Mouse (Mus musculus) ES-E14 (cell line): Measurements from ENCODE around the gene Cysrt1. TPM values are rescaled to one million over a fixed set of nuclear protein-coding genes. Genes with fewer than 3 reads are reported as not detected.
A peak's percentile ranks its signal among the peaks of the same experiment; 100 is the strongest.

ENCODE experiments used
- DNase-seq: peaks from one replicate; pipeline ENCODE4 v3.0.0-alpha.2; 2013; ENCODE audit warnings: low read depth, low spot score
- H3K27ac ChIP-seq: 2 replicates; pipeline ENCODE4 v1.5.1; 2012; ENCODE audit warnings: low read depth, mild to moderate bottlenecking, low read length, moderate library complexity, mixed read lengths; ENCODE audit not compliant: poor library complexity, insufficient read depth, severe bottlenecking
- H3K36me3 ChIP-seq: 2 replicates; pipeline ENCODE4 v1.6.1; 2012; ENCODE audit warnings: mild to moderate bottlenecking, low read length, moderate library complexity, mixed read lengths; ENCODE audit not compliant: control insufficient read depth, poor library complexity, insufficient read depth, severe bottlenecking
- H3K4me1 ChIP-seq, 2 experiments: fragments of 150-350 bp in 1 of 2; sonication (generic) in 1 of 2; 2 replicates each; pipeline ENCODE4 v1.6.1; 2012; ENCODE audit warnings: low read length in 2 of 2, mild to moderate bottlenecking in 1 of 2, mixed read lengths in 1 of 2; ENCODE audit not compliant: control insufficient read depth in 2 of 2, insufficient read depth in 2 of 2, poor library complexity in 1 of 2
- H3K4me3 ChIP-seq, 2 experiments: fragments of 150-350 bp in 1 of 2; sonication (generic) in 1 of 2; 2 replicates each; pipeline ENCODE4 v1.5.1; 2012; ENCODE audit warnings: low read length in 2 of 2, low read depth in 1 of 2, mild to moderate bottlenecking in 1 of 2, mixed read lengths in 1 of 2; ENCODE audit not compliant: insufficient read depth in 1 of 2, poor library complexity in 1 of 2, severe bottlenecking in 1 of 2
- H3K9ac ChIP-seq: 2 replicates; pipeline ENCODE4 v1.6.1; 2012; ENCODE audit warnings: low read depth, mild to moderate bottlenecking, low read length, mixed read lengths; ENCODE audit not compliant: poor library complexity, insufficient read depth, severe bottlenecking
- H3K9me3 ChIP-seq: fragments of 150-350 bp; sonication (generic); 2 replicates; pipeline ENCODE4 v1.6.1; 2012; ENCODE audit warnings: low read depth, mild to moderate bottlenecking, low read length; ENCODE audit not compliant: control insufficient read depth, insufficient read depth
- CHD2 ChIP-seq: IDR thresholded peaks from 2 replicates; pipeline ENCODE4 v1.6.1; 2014; ENCODE audit warnings: mild to moderate bottlenecking, low read depth, low read length, inconsistent platforms
- HCFC1 ChIP-seq: IDR thresholded peaks from 2 replicates; pipeline ENCODE4 v1.6.1; 2012; ENCODE audit warnings: low read length, inconsistent platforms, borderline replicate concordance; ENCODE audit not compliant: insufficient read depth
- MAFK ChIP-seq: IDR thresholded peaks from 2 replicates; pipeline ENCODE4 v1.6.1; 2014; ENCODE audit warnings: mild to moderate bottlenecking, low read depth, low read length, inconsistent platforms; ENCODE audit not compliant: insufficient read depth
- ZC3H11A ChIP-seq: IDR thresholded peaks from 2 replicates; pipeline ENCODE4 v1.6.1; 2012; ENCODE audit warnings: low read depth, mild to moderate bottlenecking, inconsistent platforms, low read length, borderline replicate concordance
- ZNF384 ChIP-seq: IDR thresholded peaks from 2 replicates; pipeline ENCODE4 v1.6.1; 2012; ENCODE audit warnings: low read depth, low read length, inconsistent platforms
- in situ Hi-C, 2 experiments: fragments of 600-800 bp; cut with MboI; formaldehyde crosslinking; loops; one replicate each; pipeline ENCODE4 v1.15.1; 2025; ENCODE audit warnings: low sequenced_read_pairs in 2 of 2, inconsistent platforms in 1 of 2; ENCODE audit not compliant: unreplicated experiment in 2 of 2
- total RNA-seq: library from RNA; depleted of rRNA; stranded (reverse); fragments of 300-350 nt; gene quantifications from 2 replicates; pipeline ENCODE4 v1.2.3, GENCODE M21; 2012

Gene Cysrt1
- total RNA-seq, 1 experiment: 0.58 TPM

- H3K36me3 ChIP-seq: peaks cover 8% of the 10 kb centered on the region; the same call in 1 of the 2 replicates
- no peaks in the 10 kb centered on the region for H3K9me3 ChIP-seq
- DNase-seq: no peak
- peak within 1 kb of the TSS; percentile 18; the same call in 1 of the 2 replicates for H3K9ac ChIP-seq
- TF ChIP-seq MAFK (no peak), ZC3H11A (no peak), CHD2 (no peak), HCFC1 (no peak), ZNF384 (no peak)
- H3K4me3 ChIP-seq: peak within 1 kb of the TSS; percentile 54 to 66
- H3K4me1 ChIP-seq: peaks cover 0 to 13% of the 10 kb centered on the region in 2 experiments; a peak in 1 of 4 replicates
- in situ Hi-C loops: no loop called here
- H3K27ac ChIP-seq: no peak within 1 kb of the TSS
Observed at GRCm38 (mm10) chr2:25289651-25290050, 47.4 kb upstream of the Cysrt1 start, which contains the start of gene Lrrc26. Gene Lrrc26, plus strand, starts transcription at chr2:25289915.

- no peak overlapping the region for H3K9ac ChIP-seq
- no peak overlapping the region for H3K4me3 ChIP-seq
- TF ChIP-seq CHD2 (no peak), HCFC1 (no peak), ZNF384 (no peak), MAFK (no peak), ZC3H11A (no peak)
- in situ Hi-C loops: no loop called here
- no peaks in the 10 kb centered on the region for H3K9me3 ChIP-seq
- DNase-seq: no peak
- H3K36me3 ChIP-seq: peaks cover 13% of the 10 kb centered on the region; the same call in 1 of the 2 replicates
- peaks cover 0 to 13% of the 10 kb centered on the region in 2 experiments; a peak in 1 of 4 replicates for H3K4me1 ChIP-seq
- no peak overlapping the region for H3K27ac ChIP-seq
Observed at GRCm38 (mm10) chr2:25288734-25289345, 46.6 kb upstream of the Cysrt1 start.

- Histone ChIP-seq H3K36me3 (peaks cover 14% of the 10 kb centered on the region; the same call in 1 of the 2 replicates), H3K4me1 (peaks cover 0 to 13% of the 10 kb centered on the region in 2 experiments; a peak in 1 of 4 replicates), H3K9me3 (no peaks in the 10 kb centered on the region), H3K27ac (no peak within 1 kb of the TSS), H3K9ac (no peak within 1 kb of the TSS), H3K4me3 (no peak within 1 kb of the TSS)
- no peak for DNase-seq
- no peak for TF ChIP-seq ZC3H11A
- in situ Hi-C loops: no loop called here
Observed at GRCm38 (mm10) chr2:25287927-25288649, 45.8 kb upstream of the Cysrt1 start, which contains the start of gene Tmem210. Gene Tmem210, plus strand, starts transcription at chr2:25288145.

GRCm38 (mm10) chr2:25286837-25287636, 44.8 kb upstream of the Cysrt1 start:
- Histone ChIP-seq H3K36me3 (peaks cover 17% of the 10 kb centered on the region; the same call in 1 of the 2 replicates), H3K27ac (no peak overlapping the region), H3K9me3 (no peaks in the 10 kb centered on the region), H3K4me3 (no peak overlapping the region), H3K4me1 (peaks cover 0 to 9% of the 10 kb centered on the region in 2 experiments; a peak in 1 of 4 replicates), H3K9ac (no peak overlapping the region)
- TF ChIP-seq ZNF384 (no peak), CHD2 (no peak), ZC3H11A (no peak), MAFK (no peak), HCFC1 (no peak)
- DNase-seq: no peak
- in situ Hi-C loops: no loop called here
